Mouse (Mus musculus) ES-E14 (cell line): ENCODE data around the gene Gm45783.
"Not testable (repeated sequence)": the region's sequence is repeated elsewhere in the genome, so short reads cannot be mapped to it uniquely, and the experiment has no call there.

Experiments used
- CHD2 ChIP-seq: IDR thresholded peaks from 2 replicates; pipeline ENCODE4 v1.6.1; 2014; ENCODE audit warnings: mild to moderate bottlenecking, low read depth, low read length, inconsistent platforms
- ZC3H11A ChIP-seq: IDR thresholded peaks from 2 replicates; pipeline ENCODE4 v1.6.1; 2012; ENCODE audit warnings: low read depth, mild to moderate bottlenecking, inconsistent platforms, low read length, borderline replicate concordance
- ZNF384 ChIP-seq: IDR thresholded peaks from 2 replicates; pipeline ENCODE4 v1.6.1; 2012; ENCODE audit warnings: low read depth, low read length, inconsistent platforms

GRCm38 (mm10) chr7:7337509-7337908, 36.9 kb downstream of the Gm45783 start, which contains the start of gene Vmn2r30:
- not testable (repeated sequence) for TF ChIP-seq ZC3H11A, ZNF384, CHD2
